Mouse (Mus musculus): ENCODE results near the gene Olfr1192-ps1.
"Not testable (repeated sequence)": the region's sequence is repeated elsewhere in the genome, so short reads cannot be mapped to it uniquely, and the experiment has no call there.

The Olfr1192-ps1 gene

GRCm38 (mm10) chr2:88648209-88648608 is at the start of gene Olfr1192-ps1:
TSS of gene Olfr1192-ps1 (plus strand) at chr2:88648509.
- no peak for DNase-seq

DNA sequence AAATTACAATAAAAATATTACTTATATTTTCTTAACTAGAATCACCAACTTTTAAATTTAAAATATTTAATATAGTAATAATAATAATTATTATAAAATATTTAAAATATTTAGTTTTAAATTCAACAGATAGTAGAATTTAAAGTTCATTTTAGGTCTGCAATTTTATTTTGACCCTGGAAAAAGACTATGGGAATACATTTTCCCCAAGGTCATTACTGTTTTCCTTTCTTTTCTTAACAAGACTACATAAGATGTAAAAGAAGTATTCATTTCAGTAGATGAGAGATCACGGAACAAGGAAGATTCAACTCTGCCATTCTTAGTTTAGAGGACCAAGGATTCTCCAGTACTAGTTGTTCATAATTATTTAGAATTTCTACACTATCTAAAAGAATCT is 8.1 kb upstream of the Olfr1192-ps1 start, which contains the start of gene Olfr1191-ps1:
Gene Olfr1191-ps1, plus strand, starts transcription at position 301 of the 400 bp plus-strand sequence.
- DNase-seq, result not testable (repeated sequence)

GRCm38 (mm10) chr2:88675328-88675727 is 27.0 kb downstream of the Olfr1192-ps1 start, which contains the start of gene Olfr1193:
TSS of gene Olfr1193 (plus strand) at chr2:88675628.
- DNase-seq, result not testable (repeated sequence)

DNA sequence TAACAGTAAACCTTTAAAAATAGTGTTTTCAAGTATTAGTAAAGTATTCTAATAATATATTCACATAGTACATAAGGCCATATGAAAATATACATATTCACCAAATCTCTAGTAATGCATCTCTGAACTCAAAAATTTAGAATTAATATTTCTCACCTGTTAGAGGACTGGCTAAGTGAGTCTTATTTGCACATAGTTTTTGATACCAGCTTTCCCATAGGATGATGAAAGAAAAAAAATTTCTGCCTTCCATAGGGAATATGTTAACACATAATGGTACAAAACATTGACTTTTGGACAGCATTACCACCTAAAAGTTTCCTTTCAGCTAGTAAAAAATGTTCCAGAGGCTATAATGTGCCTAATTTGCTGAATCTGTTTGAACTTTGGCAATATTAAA is 40.8 kb downstream of the Olfr1192-ps1 start, which contains the start of gene Olfr1195:
Gene Olfr1195, minus strand, starts transcription at position 101 of the 400 bp plus-strand sequence.
- DNase-seq, result no peak

DNA sequence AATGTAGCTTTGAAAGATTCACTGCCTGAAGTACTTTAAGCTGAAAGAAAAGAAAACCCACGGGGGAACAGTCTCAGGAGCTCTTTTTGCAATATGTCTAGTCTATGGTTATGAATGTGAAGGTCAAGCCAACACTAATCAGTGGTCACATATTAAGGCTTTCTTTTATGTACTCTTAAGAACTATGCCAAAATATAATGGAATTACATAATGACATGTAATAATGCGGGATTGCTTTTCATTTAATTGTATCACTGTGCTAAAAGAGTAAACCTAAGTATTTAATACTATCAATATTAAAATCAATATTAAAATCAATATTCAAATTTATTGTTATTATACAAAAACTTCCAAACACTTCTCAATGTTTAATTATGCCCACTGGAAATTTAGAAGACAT is 56.2 kb downstream of the Olfr1192-ps1 start, which contains the start of gene Olfr1196:
Gene Olfr1196, minus strand, starts transcription at position 101 of the 400 bp plus-strand sequence.
- no peak for DNase-seq

Measured in kidney, adult 9 months (tissue).